Comparison of ENCODE assay signal across 19 mouse cellular contexts in the genomic region with DNA sequence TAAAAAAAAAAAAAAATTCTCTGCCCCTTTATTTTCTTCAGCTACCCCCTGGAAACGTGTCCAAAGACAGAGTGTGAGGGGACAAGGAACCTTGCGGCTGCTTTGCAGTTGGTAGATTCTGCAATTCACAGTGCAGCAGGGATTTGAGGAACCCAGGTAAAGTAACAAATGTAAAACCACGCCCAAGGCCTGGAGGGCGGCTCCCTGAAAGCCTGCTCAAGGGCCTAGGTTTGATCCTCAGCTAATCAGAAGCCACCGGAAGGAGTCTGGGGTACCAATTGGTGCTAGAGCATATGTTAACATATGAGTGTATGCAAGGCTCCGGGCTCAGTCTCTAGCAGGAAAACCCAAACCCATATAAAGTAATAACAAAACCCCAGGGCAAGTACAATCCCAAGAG. TPM values are rescaled to one million over a fixed set of nuclear protein-coding genes. Genes with fewer than 3 reads are reported as not detected.
DNase-seq lines count a peak whose midpoint lies in the region; ATAC-seq and TF ChIP-seq lines count a peak whose summit lies in the region.
"Had no signal": no experiment of that assay in that cellular context is flagged by ENCODE, and none has a peak within 500 bp of the region (broad histone marks: within the 10 kb centered on the region; RNA-seq: fewer than 3 reads in every experiment).

No protein-coding gene starts in this region.

- H3K36me3 ChIP-seq in spleen, adult 2 months (ENCODE audit: control insufficient read depth, insufficient read depth, low read length): no peaks in the 10 kb centered on the region
- H3K36me3 ChIP-seq in myocyte (ENCODE audit: control insufficient read depth, insufficient read depth): no peaks in the 10 kb centered on the region

- H3K79me2 ChIP-seq in myocyte (ENCODE audit: control insufficient read depth, insufficient read depth): no peaks in the 10 kb centered on the region

- peaks cover 23% of the 10 kb centered on the region; the same call in 1 of the 2 replicates for H3K4me1 ChIP-seq in spleen, adult 2 months (ENCODE audit: control insufficient read depth, insufficient read depth, insufficient read length)

- WGBS in spleen, adult 2 months: 24% methylated on average over 6 of the region's 6 CpGs

- H3K27me3 ChIP-seq in spleen, adult 2 months (ENCODE audit: control insufficient read depth, insufficient read depth, low read length): no peaks in the 10 kb centered on the region
- no peaks in the 10 kb centered on the region for H3K27me3 ChIP-seq in myocyte (ENCODE audit: control insufficient read depth, insufficient read depth, insufficient read length)

- H3K4me2 ChIP-seq in myocyte (ENCODE audit: low read depth): peak overlapping the region; percentile 54
- H3K4me2 ChIP-seq: heart, embryonic 11.5 days had no signal

- H3K4me3 ChIP-seq in spleen, adult 2 months (ENCODE audit: extremely low read depth, insufficient read depth, insufficient read length): no peak overlapping the region
- H3K4me3 ChIP-seq in myocyte: no peak overlapping the region

- ATAC-seq in hematopoietic stem cell, adult 5-6 weeks (replicated peaks in 1 of 2; ENCODE audit: insufficient read depth in 1 of 2, low FRiP score in 2 of 2, low TSS enrichment in 1 of 2, low read depth in 1 of 2, poor library complexity in 2 of 2, severe bottlenecking in 2 of 2): peak; percentile 47 to 57
- no peak for ATAC-seq in cerebellum, adult (ENCODE audit: insufficient number of reproducible peaks, low FRiP score, low TSS enrichment)
- ATAC-seq: hindbrain, embryonic 16.5 days had no signal

- TF ChIP-seq CTCF in spleen, adult 2 months (IDR thresholded peaks at IDR 0.05; ENCODE audit: extremely low read depth, insufficient read depth, insufficient read length, insufficient replicate concordance): no peak

- peak overlapping the region; percentile 85 for H3K27ac ChIP-seq in spleen, adult 2 months (ENCODE audit: insufficient read depth, low read length)

- no peak for TF ChIP-seq POLR2A in spleen, adult 2 months (IDR thresholded peaks at IDR 0.05; ENCODE audit: low read depth, low read length)
- TF ChIP-seq POLR2A in myocyte (IDR thresholded peaks at IDR 0.05; ENCODE audit: insufficient read length, low read depth): no peak

- DNase-seq in spleen, adult 2 months (ENCODE audit: low read depth in 1 of 2, low spot score in 2 of 2): peak; percentile 22 to 29
- DNase-seq in spleen, adult 12 weeks (ENCODE audit: low spot score): no peak
- peak; percentile 77 for DNase-seq in R1 (ENCODE audit: low read depth, low spot score)
- no peak for DNase-seq in kidney, postnatal 4 days
- DNase-seq in adrenal gland, postnatal 25 days: no peak
- DNase-seq: adrenal gland, postnatal 36 days; cerebellum, postnatal 10 days; embryo, embryonic 11 days; gastrocnemius, postnatal 14 days; heart, postnatal 14 days; kidney, adult 18-20 months; kidney, postnatal 10 days; midbrain, embryonic 14.5 days had no signal

- no peak overlapping the region for H3ac ChIP-seq in myocyte (ENCODE audit: control insufficient read depth, insufficient read length)

TF ChIP-seq in myocyte, 11 proteins besides CTCF, POLR2A, EP300 and RAD21:
- TF ChIP-seq SRF (IDR thresholded peaks at IDR 0.05; ENCODE audit: control insufficient read depth, insufficient read length, low read depth): no peak
- no peak for TF ChIP-seq MAX (IDR thresholded peaks at IDR 0.05; ENCODE audit: low read depth)
- TF ChIP-seq E2F4 (IDR thresholded peaks at IDR 0.05; ENCODE audit: insufficient read depth): no peak
- no peak for TF ChIP-seq CEBPB (IDR thresholded peaks at IDR 0.05; ENCODE audit: insufficient read depth, poor library complexity, severe bottlenecking)
TF ChIP-seq in myocyte: peak in this region for 0.

RNA-seq across cellular contexts. Expression of gene Ninj2, which starts 9.7 kb away (rescaled TPM):
- 0.19 TPM in 2 replicates for polyA plus RNA-seq in spleen, adult 2 months (2012; rRNA removed)
- not detected in 2 replicates for total RNA-seq in hematopoietic stem cell, adult 5-6 weeks (2017)
- polyA plus RNA-seq in myocyte (2012; fragmentation: generic; extraction: Trizol): 0.05 TPM
- not detected in 2 replicates for total RNA-seq in adrenal gland, postnatal 25 days (2021)
- total RNA-seq: adrenal gland, postnatal 36 days; gastrocnemius, postnatal 14 days; heart, postnatal 14 days had no signal
- polyA plus RNA-seq: forebrain, embryonic 11.5 days; heart, embryonic 11.5 days; hindbrain, embryonic 16.5 days; midbrain, embryonic 14.5 days had no signal

RNA-seq across cellular contexts. Expression of gene Wnk1, which starts 45.0 kb away (rescaled TPM):
- 77.7 and 89.0 TPM in 2 replicates for polyA plus RNA-seq in spleen, adult 2 months (2012; rRNA removed)
- 233 and 335 TPM in 2 replicates for total RNA-seq in hematopoietic stem cell, adult 5-6 weeks (2017)
- polyA plus RNA-seq in myocyte (2012; fragmentation: generic; extraction: Trizol): 90.3 TPM
- 201 and 279 TPM in 2 replicates for total RNA-seq in adrenal gland, postnatal 25 days (2021)

Comparison
In these comparisons a context has a peak if more than half of its experiments do, and no peak if none do; other contexts are left out.
1. DNase-seq: peak in spleen, adult 2 months (2 of 2) and R1 (single experiment); none in spleen, adult 12 weeks (single experiment), kidney, postnatal 4 days (0 of 2) and adrenal gland, postnatal 25 days (single experiment).